Mouse (Mus musculus) small intestine, adult 2 months (tissue): ENCODE measurements around the gene Kcnq2.

ENCODE experiments used
- CTCF ChIP-seq: fragments of 200-500 bp; IDR thresholded peaks from 2 replicates; pipeline ENCODE4 v1.5.1; 2012; ENCODE audit warnings: low read depth, mild to moderate bottlenecking, control low read depth, inconsistent platforms, low read length, moderate library complexity, mixed read lengths; ENCODE audit not compliant: insufficient replicate concordance, insufficient read length; ENCODE audit errors: extremely low read depth
- POLR2A ChIP-seq: fragments of 200-500 bp; IDR thresholded peaks from 2 replicates; pipeline ENCODE4 v1.6.1; 2012; ENCODE audit warnings: low read depth, mild to moderate bottlenecking, control low read depth, inconsistent platforms, low read length, moderate library complexity

- TF ChIP-seq CTCF (no peak), POLR2A (no peak)
Measured at GRCm38 (mm10) chr2:181135446-181135818, 332 bp upstream of the Kcnq2 start.
